Mouse (Mus musculus) lung, postnatal 0 days (tissue): ENCODE data around the gene Gm45021.

Source experiments
- CTCF ChIP-seq: IDR thresholded peaks from 2 replicates; pipeline ENCODE4 v1.5.1; 2016; ENCODE audit warnings: antibody characterized with exemption, mild to moderate bottlenecking
- EP300 ChIP-seq: IDR thresholded peaks from 2 replicates; pipeline ENCODE4 v1.6.1; 2016; ENCODE audit warnings: antibody characterized with exemption, mild to moderate bottlenecking, control low read depth

DNA sequence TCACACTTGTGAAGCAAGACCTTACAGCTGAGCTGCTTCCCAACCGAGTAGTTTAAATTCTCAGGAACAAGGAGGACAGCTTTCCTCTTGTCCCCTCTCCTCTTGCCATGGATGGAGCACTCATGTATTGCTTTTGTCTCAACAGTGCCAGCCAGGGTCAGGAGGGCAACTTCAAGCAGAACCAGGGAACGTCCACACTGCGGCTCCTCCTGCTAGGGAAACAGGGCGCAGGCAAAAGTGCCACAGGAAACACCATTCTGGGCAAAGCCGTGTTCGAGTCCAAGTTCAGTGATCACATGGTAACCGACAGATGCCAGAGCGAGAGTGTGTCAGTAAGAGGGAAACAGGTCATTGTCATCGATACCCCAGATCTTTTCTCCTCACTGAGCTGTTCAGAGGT lies 60.6 kb downstream of the Gm45021 start:
- TF ChIP-seq EP300: no peak
- TF ChIP-seq CTCF: no peak
